Mouse (Mus musculus) heart, embryonic 12.5 days (tissue): Measurements from ENCODE around the gene Gng12. TPM values are rescaled to one million over a fixed set of nuclear protein-coding genes. Genes with fewer than 3 reads are reported as not detected.

Experiments used
- ATAC-seq: fragments of 200-750 bp; cut with Nextera tagmentation; 2 replicates; pipeline ENCODE4 v1.8.0; 2017; ENCODE audit warnings: moderate TSS enrichment, moderate library complexity; ENCODE audit not compliant: insufficient number of reproducible peaks, low FRiP score
- H3K27ac ChIP-seq: fragments of 300-500 bp; sonication (generic); 2 replicates; pipeline ENCODE4 v1.5.1; 2016; ENCODE audit warnings: mild to moderate bottlenecking, moderate library complexity; ENCODE audit not compliant: poor library complexity, severe bottlenecking
- H3K27me3 ChIP-seq: fragments of 300-500 bp; sonication (generic); replicated peaks from 2 replicates; pipeline ENCODE4 v1.6.1; 2016; ENCODE audit warnings: mild to moderate bottlenecking, moderate library complexity
- H3K36me3 ChIP-seq: fragments of 300-500 bp; sonication (generic); 2 replicates; pipeline ENCODE4 v1.6.1; 2016; ENCODE audit warnings: mild to moderate bottlenecking, moderate library complexity
- H3K4me1 ChIP-seq: fragments of 300-500 bp; sonication (generic); replicated peaks from 2 replicates; pipeline ENCODE4 v1.6.1; 2016; ENCODE audit warnings: mild to moderate bottlenecking
- H3K4me2 ChIP-seq: fragments of 300-500 bp; sonication (generic); 2 replicates; pipeline ENCODE4 v1.6.1; 2016; ENCODE audit warnings: mild to moderate bottlenecking, moderate library complexity
- H3K4me3 ChIP-seq: fragments of 300-500 bp; sonication (generic); 2 replicates; pipeline ENCODE4 v1.5.1; 2016; ENCODE audit warnings: mild to moderate bottlenecking
- H3K9ac ChIP-seq: fragments of 300-500 bp; sonication (generic); 2 replicates; pipeline ENCODE4 v1.6.1; 2016; ENCODE audit warnings: mild to moderate bottlenecking, moderate library complexity
- H3K9me3 ChIP-seq: fragments of 300-500 bp; sonication (generic); replicated peaks from 2 replicates; pipeline ENCODE4 v1.6.1; 2016; ENCODE audit warnings: mild to moderate bottlenecking, moderate library complexity
- WGBS: fragments of 180-500 bp; shearing (Covaris S2); methylation state at CpG from one replicate; pipeline ENCODE4 v1.1.7; 2016; 5-methylcytosine and 5-hydroxymethylcytosine counted together
- polyA plus RNA-seq: library from polyadenylated mRNA; unstranded; fragments of >200 nt; fragmentation: Nextera tagmentation; extraction: Ambion mirVana; gene quantifications from 2 replicates; pipeline ENCODE4 v1.2.1, GENCODE M21; 2016

The Gng12 gene
- polyA plus RNA-seq, 1 experiment from 2014 or later: 73.7 TPM

DNA sequence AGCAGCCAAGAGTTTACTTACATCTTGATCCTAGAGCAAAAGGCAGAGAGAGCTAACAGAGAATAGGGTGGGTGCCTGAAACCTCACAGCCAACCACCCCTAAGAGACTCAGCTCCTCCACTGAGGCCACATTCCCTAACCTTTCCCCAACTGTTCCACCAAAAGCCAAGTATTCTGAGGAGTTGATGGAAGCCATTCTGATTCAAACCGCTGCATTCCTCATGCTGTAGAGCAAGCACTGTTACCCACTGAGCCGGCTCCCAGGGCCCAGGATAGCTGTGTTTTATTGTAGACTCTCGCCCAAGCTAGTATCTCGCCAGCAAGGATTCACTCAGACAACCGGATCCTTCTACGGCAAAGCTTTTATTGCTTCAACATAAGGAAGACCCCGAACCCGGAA, 98.8 kb downstream of the Gng12 start:
- no peak for ATAC-seq
- 89% methylated on average over 8 of the region's 8 CpGs for WGBS
- H3K4me3 ChIP-seq: no peak overlapping the region

DNA sequence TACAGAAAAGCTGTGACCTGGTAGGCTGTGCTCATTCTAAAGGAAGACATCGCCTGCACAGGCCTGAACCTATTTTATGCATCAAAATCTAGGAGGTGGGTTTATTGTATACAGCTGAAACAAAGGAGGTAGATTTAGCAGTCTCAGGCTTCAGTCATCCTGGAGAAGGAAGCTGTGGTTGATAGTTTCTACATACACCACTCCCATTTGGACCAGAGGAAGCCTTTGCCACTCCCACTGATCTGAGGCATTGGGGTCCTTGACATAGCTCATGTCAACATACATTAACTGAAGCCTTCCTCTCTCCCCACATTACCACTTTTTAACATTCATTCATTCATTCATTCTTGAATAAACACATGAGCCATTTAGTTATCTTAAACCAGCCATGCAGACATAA, 99.6 kb downstream of the Gng12 start:
- 76% methylated on average over 1 of the region's 1 CpGs for WGBS
- no peak overlapping the region for H3K4me3 ChIP-seq
- H3K4me2 ChIP-seq: no peak overlapping the region

More for the DNA sequence above, 98.8 kb downstream of the Gng12 start:
- Histone ChIP-seq H3K27ac (no peak overlapping the region), H3K27me3 (no peaks in the 10 kb centered on the region), H3K4me1 (peaks cover 15% of the 10 kb centered on the region), H3K4me2 (no peak overlapping the region), H3K36me3 (no peaks in the 10 kb centered on the region), H3K9me3 (no peaks in the 10 kb centered on the region), H3K9ac (no peak overlapping the region)

DNA sequence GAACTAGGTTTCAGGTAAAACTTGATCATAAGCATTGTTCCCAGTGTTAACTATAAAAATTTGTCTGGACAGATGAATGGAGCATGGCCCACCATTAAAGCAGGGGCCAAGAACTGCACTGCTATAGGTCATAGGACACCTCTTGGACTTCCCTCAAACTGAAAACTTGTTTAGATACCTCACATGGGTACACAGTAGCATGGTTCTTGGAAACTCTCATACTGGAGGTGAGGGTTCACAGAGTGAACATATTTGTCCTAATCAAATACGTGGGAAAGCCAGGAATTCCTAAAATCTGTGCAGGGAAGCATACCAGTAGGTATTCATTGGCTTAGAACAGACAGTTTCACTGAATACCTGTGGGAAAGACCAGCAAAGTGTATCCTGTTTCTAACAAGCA, 100.1 kb downstream of the Gng12 start:
- 78% methylated on average over 1 of the region's 1 CpGs for WGBS
- peaks cover 15% of the 10 kb centered on the region for H3K4me1 ChIP-seq
- H3K9me3 ChIP-seq: no peaks in the 10 kb centered on the region
- H3K36me3 ChIP-seq: no peaks in the 10 kb centered on the region
- H3K4me2 ChIP-seq: no peak overlapping the region
- ATAC-seq: no peak
- no peak overlapping the region for H3K9ac ChIP-seq
- H3K4me3 ChIP-seq: no peak overlapping the region
- H3K27me3 ChIP-seq: no peaks in the 10 kb centered on the region
- H3K27ac ChIP-seq: no peak overlapping the region

More for the DNA sequence above, 99.6 kb downstream of the Gng12 start:
- Histone ChIP-seq H3K9me3 (no peaks in the 10 kb centered on the region), H3K27ac (no peak overlapping the region), H3K9ac (no peak overlapping the region), H3K4me1 (peaks cover 15% of the 10 kb centered on the region), H3K36me3 (no peaks in the 10 kb centered on the region), H3K27me3 (no peaks in the 10 kb centered on the region)
- no peak for ATAC-seq

DNA sequence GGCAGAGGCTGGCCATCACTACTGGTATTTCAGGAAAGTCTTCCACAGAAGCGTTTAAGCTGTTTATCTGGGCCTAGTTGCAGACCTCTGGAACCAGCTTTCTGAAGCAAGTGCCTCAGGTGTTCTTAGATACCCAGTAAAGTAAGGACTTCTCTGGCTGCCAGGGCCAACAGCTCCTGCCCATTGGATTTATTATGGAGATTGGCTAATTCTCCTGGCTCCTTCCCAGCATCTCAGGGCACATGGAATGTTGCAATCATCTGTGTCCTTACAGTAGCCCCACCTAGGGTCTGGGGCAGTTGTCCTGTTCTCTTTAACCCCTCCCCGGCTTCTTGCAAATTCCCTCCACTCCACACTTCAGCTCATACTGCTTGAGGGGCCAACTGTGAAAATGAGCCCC, 102.4 kb downstream of the Gng12 start:
- H3K36me3 ChIP-seq: no peaks in the 10 kb centered on the region
- H3K4me1 ChIP-seq: no peaks in the 10 kb centered on the region
- no peaks in the 10 kb centered on the region for H3K27me3 ChIP-seq
- H3K9ac ChIP-seq: no peak overlapping the region
- no peak overlapping the region for H3K27ac ChIP-seq
- no peak overlapping the region for H3K4me3 ChIP-seq
- no peaks in the 10 kb centered on the region for H3K9me3 ChIP-seq
- ATAC-seq: no peak
- WGBS: 75% methylated on average over 2 of the region's 2 CpGs
- no peak overlapping the region for H3K4me2 ChIP-seq

DNA sequence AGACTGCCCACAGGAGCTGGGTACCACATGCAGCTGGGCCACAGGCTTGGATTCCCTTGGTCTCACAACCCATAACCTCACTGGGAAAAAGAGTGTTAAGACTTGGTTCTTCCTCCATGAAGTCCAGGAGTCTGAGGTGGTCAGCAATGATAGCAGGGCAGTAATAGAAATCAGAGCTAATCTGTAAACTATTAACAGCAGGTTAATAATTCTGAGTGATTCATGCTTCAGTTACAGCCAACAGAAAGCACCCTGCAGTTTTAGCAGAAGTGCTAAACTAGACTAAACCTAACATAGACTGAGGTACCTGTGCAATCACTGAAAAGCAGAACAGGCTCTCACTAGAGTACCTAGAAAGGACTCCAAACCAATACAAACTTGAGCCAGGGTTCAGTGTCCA, 103.6 kb downstream of the Gng12 start:
- Histone ChIP-seq H3K9me3 (no peaks in the 10 kb centered on the region), H3K4me2 (no peak overlapping the region), H3K4me1 (no peaks in the 10 kb centered on the region), H3K9ac (no peak overlapping the region), H3K4me3 (no peak overlapping the region), H3K27ac (no peak overlapping the region), H3K27me3 (no peaks in the 10 kb centered on the region), H3K36me3 (no peaks in the 10 kb centered on the region)
- ATAC-seq: no peak

DNA sequence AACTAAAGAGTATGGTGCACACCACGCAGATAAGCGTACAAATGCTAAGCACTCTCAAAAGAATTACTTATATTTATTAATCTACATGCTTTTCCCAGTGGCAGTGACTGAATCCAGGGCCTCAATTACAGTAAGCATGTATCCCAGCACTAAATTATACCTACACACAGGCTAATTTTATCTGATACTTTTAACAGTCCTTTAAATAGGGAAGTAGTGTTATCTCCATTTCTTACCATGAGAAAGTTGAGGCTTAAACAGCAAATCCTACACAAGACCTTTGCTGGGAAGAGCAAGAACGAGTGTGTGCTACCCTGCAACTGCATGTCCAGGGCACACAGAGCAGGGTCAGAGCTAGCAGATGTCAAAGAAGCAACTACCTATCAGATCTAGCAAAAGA, 113.7 kb downstream of the Gng12 start:
- no peak overlapping the region for H3K9ac ChIP-seq
- H3K4me2 ChIP-seq: no peak overlapping the region
- H3K36me3 ChIP-seq: no peaks in the 10 kb centered on the region
- H3K27ac ChIP-seq: no peak overlapping the region
- no peaks in the 10 kb centered on the region for H3K9me3 ChIP-seq
- ATAC-seq: no peak
- WGBS: 88% methylated on average over 3 of the region's 3 CpGs
- peaks cover 12% of the 10 kb centered on the region; the same call in 1 of the 2 replicates for H3K4me1 ChIP-seq
- H3K27me3 ChIP-seq: no peaks in the 10 kb centered on the region
- H3K4me3 ChIP-seq: no peak overlapping the region

DNA sequence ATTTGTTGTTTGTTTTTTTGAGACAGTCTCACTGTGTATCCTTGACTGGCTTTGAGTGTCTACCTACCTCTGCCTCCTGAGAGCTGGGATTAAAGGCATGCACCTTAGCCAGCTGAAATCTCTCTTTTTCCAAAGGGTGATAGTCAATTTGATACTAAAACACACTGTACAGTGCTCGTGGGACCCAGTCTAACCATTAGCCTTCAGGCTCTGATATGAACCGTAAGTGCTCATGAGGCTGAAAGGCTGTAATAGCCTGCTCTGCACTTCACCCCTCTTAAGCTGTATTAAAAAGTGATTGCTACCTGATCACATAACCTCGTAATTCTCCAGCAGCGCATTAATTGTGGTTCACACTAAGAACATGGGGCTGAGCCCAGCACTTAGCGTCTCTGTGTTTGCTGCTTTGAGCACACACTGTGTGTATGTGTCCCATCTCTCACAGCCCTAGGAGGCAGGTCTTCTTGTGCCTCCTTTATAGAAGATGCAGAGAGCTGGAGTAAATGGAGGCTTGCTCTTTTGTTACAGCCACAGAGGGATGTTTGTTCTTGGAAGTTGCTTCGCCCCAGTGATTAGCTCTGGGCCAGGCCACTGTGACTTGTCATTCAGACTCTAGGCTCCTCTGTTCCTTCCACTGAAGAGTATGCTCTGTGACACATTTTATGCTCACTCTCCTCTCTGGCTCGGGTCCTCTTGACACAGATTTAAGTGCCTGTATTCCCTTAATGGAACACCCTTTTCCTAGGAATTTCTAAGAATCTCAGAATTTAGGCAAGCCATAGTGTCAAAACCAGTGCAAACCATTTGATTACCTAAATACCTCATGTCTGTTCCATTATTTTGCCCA, 114.4 kb downstream of the Gng12 start:
- no peak for ATAC-seq
- WGBS: 69% methylated on average over 7 of the region's 7 CpGs
- Histone ChIP-seq H3K4me1 (peaks cover 13% of the 10 kb centered on the region; the same call in 1 of the 2 replicates), H3K27me3 (no peaks in the 10 kb centered on the region), H3K36me3 (no peaks in the 10 kb centered on the region), H3K27ac (no peak overlapping the region), H3K4me2 (no peak overlapping the region), H3K9ac (no peak overlapping the region), H3K9me3 (no peaks in the 10 kb centered on the region), H3K4me3 (no peak overlapping the region)

DNA sequence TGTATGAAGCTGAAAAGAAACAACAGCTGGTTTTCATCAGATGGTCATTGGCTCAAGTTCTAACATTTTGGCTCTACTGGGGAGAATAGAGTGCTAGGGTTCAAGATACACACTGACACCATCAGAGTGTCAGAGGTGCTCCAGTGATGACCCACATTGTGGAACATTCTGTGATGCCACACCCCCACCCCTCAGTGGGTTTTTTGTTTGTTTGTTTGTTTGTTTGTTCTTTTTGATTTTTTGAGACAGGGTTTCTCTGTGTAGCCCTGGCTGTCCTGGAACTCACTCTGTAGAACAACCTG, 115.0 kb downstream of the Gng12 start:
- Histone ChIP-seq H3K27ac (no peak overlapping the region), H3K27me3 (no peaks in the 10 kb centered on the region), H3K9ac (no peak overlapping the region), H3K4me2 (no peak overlapping the region), H3K4me1 (peaks cover 19% of the 10 kb centered on the region; the same call in 1 of the 2 replicates), H3K36me3 (no peaks in the 10 kb centered on the region), H3K9me3 (no peaks in the 10 kb centered on the region), H3K4me3 (no peak overlapping the region)
- no peak for ATAC-seq

DNA sequence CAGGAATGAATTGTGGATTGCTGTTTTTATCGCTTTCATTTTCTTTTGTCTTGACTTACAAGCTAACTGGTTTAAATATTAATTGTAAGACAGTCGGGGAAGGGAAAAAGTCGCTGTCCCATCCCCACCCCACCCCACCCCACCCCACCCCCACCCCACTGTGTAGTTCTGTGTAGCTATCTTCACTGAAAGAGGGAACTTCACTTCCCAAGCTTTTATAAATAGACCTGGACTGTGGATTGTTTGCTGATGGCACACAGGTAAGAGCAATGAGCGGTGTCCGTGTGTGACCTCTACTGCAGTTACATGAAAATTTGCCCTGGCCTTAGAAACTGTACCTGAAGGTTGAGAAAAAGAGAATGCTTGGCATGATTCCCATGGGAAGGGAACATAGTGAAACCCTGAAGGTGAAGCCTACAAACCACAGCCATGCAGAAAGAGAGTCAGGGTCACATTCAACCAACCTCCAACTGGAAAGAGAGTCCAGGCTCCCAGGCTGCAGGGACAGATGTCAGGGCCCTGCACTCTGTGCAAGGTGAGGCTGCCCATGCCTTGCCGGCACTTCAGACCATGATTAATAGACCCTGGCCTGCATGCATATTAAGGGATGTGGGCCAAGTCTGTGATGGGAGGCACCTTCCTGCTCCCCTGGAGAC, 117.2 kb downstream of the Gng12 start:
- Histone ChIP-seq H3K4me1 (peaks cover 22% of the 10 kb centered on the region; the same call in 1 of the 2 replicates), H3K36me3 (peaks cover 2% of the 10 kb centered on the region; the same call in 1 of the 2 replicates), H3K4me3 (no peak overlapping the region), H3K9ac (no peak overlapping the region), H3K27me3 (no peaks in the 10 kb centered on the region), H3K27ac (no peak overlapping the region), H3K9me3 (no peaks in the 10 kb centered on the region), H3K4me2 (no peak overlapping the region)
- ATAC-seq: peak; percentile 36; the same call in 1 of the 2 replicates
- WGBS: 86% methylated on average over 6 of the region's 6 CpGs

DNA sequence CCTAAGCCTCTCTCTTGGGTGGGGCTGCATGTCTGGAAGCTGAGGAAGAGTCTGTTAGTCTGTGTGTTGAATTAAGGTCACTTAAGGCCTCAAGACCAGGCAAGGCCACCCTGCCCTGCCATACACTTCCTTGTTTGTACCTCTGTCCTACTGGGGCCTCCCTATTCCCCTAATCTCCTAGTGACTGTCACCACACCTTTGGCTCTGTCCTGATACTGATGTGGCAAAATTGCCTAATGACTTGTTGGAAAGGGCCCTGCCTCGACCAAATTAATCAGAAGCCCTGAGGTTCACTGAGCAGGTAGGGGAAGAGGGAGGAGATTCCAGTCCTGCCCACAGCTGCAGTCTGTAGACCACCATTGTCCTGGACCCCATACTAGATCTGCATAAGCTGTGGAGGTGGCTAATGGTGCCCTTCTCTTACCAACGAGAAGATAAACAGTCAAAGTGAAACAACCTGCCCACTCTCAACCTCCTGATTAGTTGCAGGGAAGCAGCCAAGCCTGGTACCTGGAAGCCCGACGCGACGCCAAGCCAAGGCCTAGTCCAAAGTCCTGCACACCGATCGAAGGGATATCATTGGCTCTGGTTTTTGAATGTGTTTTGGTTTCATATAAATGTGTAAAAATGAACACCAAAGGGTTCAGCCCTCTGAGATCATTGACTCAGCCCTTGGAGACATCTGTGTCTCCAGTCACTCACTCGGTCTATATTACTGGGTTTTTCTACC, 117.9 kb downstream of the Gng12 start:
- no peaks in the 10 kb centered on the region for H3K27me3 ChIP-seq
- H3K27ac ChIP-seq: no peak overlapping the region
- peaks cover 4% of the 10 kb centered on the region; the same call in 1 of the 2 replicates for H3K36me3 ChIP-seq
- no peaks in the 10 kb centered on the region for H3K9me3 ChIP-seq
- no peak overlapping the region for H3K9ac ChIP-seq
- no peak overlapping the region for H3K4me3 ChIP-seq
- ATAC-seq: no peak
- H3K4me2 ChIP-seq: no peak overlapping the region
- peaks cover 22% of the 10 kb centered on the region; the same call in 1 of the 2 replicates for H3K4me1 ChIP-seq
- 84% methylated on average over 9 of the region's 9 CpGs for WGBS

DNA sequence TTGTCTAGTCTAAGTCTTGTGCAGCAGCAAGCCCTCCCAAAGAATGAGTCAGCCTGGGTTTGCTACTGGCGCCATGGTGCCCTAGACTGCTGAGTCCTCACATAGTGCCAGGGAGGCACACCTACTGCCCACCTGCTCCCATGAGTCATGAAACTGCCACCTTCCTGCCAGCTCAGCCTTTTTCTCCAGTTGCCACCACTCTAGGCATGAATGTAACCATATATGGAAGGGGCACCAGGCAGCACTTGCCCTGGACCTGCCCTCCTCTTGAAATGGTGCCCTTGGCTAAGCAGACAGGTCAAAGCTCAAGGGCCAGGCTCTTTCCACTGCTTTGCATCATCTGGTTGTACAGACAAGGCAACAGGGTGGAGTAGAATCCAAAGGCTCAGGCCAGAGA, 118.5 kb downstream of the Gng12 start:
- ATAC-seq: no peak
- H3K9ac ChIP-seq: no peak overlapping the region
- no peak overlapping the region for H3K27ac ChIP-seq
- no peaks in the 10 kb centered on the region for H3K27me3 ChIP-seq
- H3K4me1 ChIP-seq: peaks cover 22% of the 10 kb centered on the region; the same call in 1 of the 2 replicates
- H3K9me3 ChIP-seq: no peaks in the 10 kb centered on the region
- H3K36me3 ChIP-seq: peaks cover 4% of the 10 kb centered on the region; the same call in 1 of the 2 replicates
- no peak overlapping the region for H3K4me2 ChIP-seq
- 100% methylated on average over 1 of the region's 1 CpGs for WGBS
- no peak overlapping the region for H3K4me3 ChIP-seq
